10 mouse cellular contexts compared by ENCODE assay signal in the genomic region with DNA sequence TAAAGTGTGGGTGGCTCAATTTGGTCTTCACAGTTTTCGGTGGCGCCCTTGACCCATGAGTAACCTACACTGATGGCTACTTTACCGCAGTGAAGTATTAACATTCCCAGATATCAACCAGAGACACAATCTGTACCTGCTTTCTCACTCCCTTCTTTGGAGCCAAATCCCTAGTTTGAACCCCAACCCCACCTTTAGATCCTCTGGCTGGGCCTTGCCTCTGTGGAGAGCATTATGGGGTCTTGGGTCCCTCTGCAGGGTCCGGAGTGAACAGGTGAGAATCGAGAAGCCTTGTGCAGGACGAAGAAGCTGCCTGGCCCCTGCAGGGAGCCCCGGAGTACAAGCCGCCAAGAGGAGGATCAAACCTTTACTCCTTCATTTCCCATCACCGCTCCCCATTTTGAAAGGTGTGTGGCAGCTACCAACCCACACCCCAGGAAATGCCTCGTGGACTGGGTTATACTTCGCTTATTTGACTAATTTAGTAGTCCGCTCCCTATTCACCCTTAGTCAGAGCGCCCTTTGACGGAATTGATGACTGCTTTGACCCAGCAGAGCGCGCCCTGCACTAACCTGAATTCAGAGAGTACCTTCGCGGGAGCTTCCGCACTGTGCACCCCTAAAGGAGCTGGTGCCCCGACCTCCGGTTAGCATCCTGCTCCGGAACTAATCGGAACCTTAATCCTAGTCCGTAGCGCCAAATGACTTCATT. TPM values are rescaled to one million over a fixed set of nuclear protein-coding genes. Genes with fewer than 3 reads are reported as not detected.
A peak's percentile ranks its signal among the peaks of the same experiment; 100 is the strongest.
DNase-seq lines count a peak whose midpoint lies in the region; ATAC-seq lines count a peak whose summit lies in the region.
"Had no signal": no experiment of that assay in that cellular context is flagged by ENCODE, and none has a peak within 500 bp of the region (broad histone marks: within the 10 kb centered on the region; RNA-seq: fewer than 3 reads in every experiment).

No protein-coding gene starts in this region.

- H3K9ac ChIP-seq in intestine, embryonic 15.5 days, result no peak overlapping the region
- H3K9ac ChIP-seq in intestine, embryonic 16.5 days (ENCODE audit: low read depth, low read length), result no peak overlapping the region
- H3K9ac ChIP-seq in forebrain, embryonic 13.5 days, result no peak overlapping the region
- no peak overlapping the region for H3K9ac ChIP-seq in limb, embryonic 12.5 days (replicated peaks)
- H3K9ac ChIP-seq in neural tube, embryonic 14.5 days (replicated peaks; ENCODE audit: low read depth, low read length), result no peak overlapping the region

- H3K4me3 ChIP-seq in intestine, embryonic 15.5 days (replicated peaks), result no peak overlapping the region
- no peak overlapping the region for H3K4me3 ChIP-seq in intestine, embryonic 16.5 days (ENCODE audit: low read length)
- H3K4me3 ChIP-seq in forebrain, embryonic 13.5 days, result no peak overlapping the region; the same call in 1 of the 2 replicates
- peak overlapping the region; percentile 18 for H3K4me3 ChIP-seq in limb, embryonic 12.5 days (replicated peaks)
- H3K4me3 ChIP-seq in neural tube, embryonic 14.5 days (ENCODE audit: low read depth, low read length), result no peak overlapping the region
- H3K4me3 ChIP-seq: gastrocnemius, adult 2 months had no signal

- H3K27ac ChIP-seq in intestine, embryonic 15.5 days, result no peak overlapping the region
- H3K27ac ChIP-seq in intestine, embryonic 16.5 days (ENCODE audit: low read length), result no peak overlapping the region
- H3K27ac ChIP-seq in forebrain, embryonic 13.5 days, result no peak overlapping the region
- no peak overlapping the region for H3K27ac ChIP-seq in limb, embryonic 12.5 days
- no peak overlapping the region for H3K27ac ChIP-seq in neural tube, embryonic 14.5 days (ENCODE audit: low read depth, low read length)
- H3K27ac ChIP-seq: gastrocnemius, adult 2 months had no signal

- no peak overlapping the region for H3K4me2 ChIP-seq in intestine, embryonic 15.5 days (replicated peaks)
- no peak overlapping the region for H3K4me2 ChIP-seq in intestine, embryonic 16.5 days (ENCODE audit: low read depth, low read length)
- H3K4me2 ChIP-seq in forebrain, embryonic 13.5 days, result peak overlapping the region; percentile 32; the same call in 1 of the 2 replicates
- peak overlapping the region; percentile 36 for H3K4me2 ChIP-seq in limb, embryonic 12.5 days
- peak overlapping the region; percentile 8; the same call in 1 of the 2 replicates for H3K4me2 ChIP-seq in neural tube, embryonic 14.5 days (ENCODE audit: low read depth, low read length)

- 0 out of 2 replicates have a peak, but pooled peaks have one; percentile 13 for ATAC-seq in intestine, embryonic 15.5 days
- no peak for ATAC-seq in intestine, embryonic 16.5 days
- ATAC-seq in forebrain, embryonic 13.5 days, result peak; percentile 25; the same call in 1 of the 2 replicates
- no peak for ATAC-seq in limb, embryonic 12.5 days (ENCODE audit: insufficient number of reproducible peaks, insufficient read depth, low FRiP score, low TSS enrichment, low read depth)
- ATAC-seq in neural tube, embryonic 14.5 days (ENCODE audit: low read depth), result peak; percentile 32; the same call in 1 of the 2 replicates
- no peak for ATAC-seq in cerebellum, adult (ENCODE audit: insufficient number of reproducible peaks, low FRiP score, low TSS enrichment)
- ATAC-seq: lung, postnatal 0 days had no signal

- peaks cover 45% of the 10 kb centered on the region for H3K27me3 ChIP-seq in intestine, embryonic 15.5 days (replicated peaks)
- H3K27me3 ChIP-seq in intestine, embryonic 16.5 days (replicated peaks; ENCODE audit: control insufficient read depth, insufficient read depth, low read length), result peaks cover 44% of the 10 kb centered on the region
- H3K27me3 ChIP-seq in forebrain, embryonic 13.5 days, result peaks cover 88% of the 10 kb centered on the region
- H3K27me3 ChIP-seq in limb, embryonic 12.5 days, result peaks cover 82% of the 10 kb centered on the region
- H3K27me3 ChIP-seq in neural tube, embryonic 14.5 days (ENCODE audit: control insufficient read depth, insufficient read depth, low read length), result peaks cover 51% of the 10 kb centered on the region

- no peaks in the 10 kb centered on the region for H3K9me3 ChIP-seq in intestine, embryonic 15.5 days
- H3K9me3 ChIP-seq in intestine, embryonic 16.5 days (ENCODE audit: control insufficient read depth, low read length), result no peaks in the 10 kb centered on the region
- H3K9me3 ChIP-seq in forebrain, embryonic 13.5 days (replicated peaks), result no peaks in the 10 kb centered on the region
- H3K9me3 ChIP-seq in limb, embryonic 12.5 days, result no peaks in the 10 kb centered on the region
- H3K9me3 ChIP-seq in neural tube, embryonic 14.5 days (ENCODE audit: control insufficient read depth, low read length), result no peaks in the 10 kb centered on the region

- no peaks in the 10 kb centered on the region for H3K36me3 ChIP-seq in intestine, embryonic 15.5 days
- H3K36me3 ChIP-seq in intestine, embryonic 16.5 days (ENCODE audit: control insufficient read depth, insufficient read depth, low read length), result no peaks in the 10 kb centered on the region
- no peaks in the 10 kb centered on the region for H3K36me3 ChIP-seq in forebrain, embryonic 13.5 days (ENCODE audit: poor library complexity, severe bottlenecking)
- H3K36me3 ChIP-seq in limb, embryonic 12.5 days, result no peaks in the 10 kb centered on the region
- H3K36me3 ChIP-seq in neural tube, embryonic 14.5 days (ENCODE audit: control insufficient read depth, insufficient read depth, low read length), result no peaks in the 10 kb centered on the region

- 0 out of 2 replicates have a peak, but pooled peaks cover 5% of the 10 kb centered on the region for H3K4me1 ChIP-seq in intestine, embryonic 15.5 days (replicated peaks)
- H3K4me1 ChIP-seq in intestine, embryonic 16.5 days (ENCODE audit: control insufficient read depth, insufficient read depth, low read length), result no peaks in the 10 kb centered on the region
- H3K4me1 ChIP-seq in forebrain, embryonic 13.5 days, result peaks cover 12% of the 10 kb centered on the region
- H3K4me1 ChIP-seq in limb, embryonic 12.5 days (replicated peaks), result peaks cover 17% of the 10 kb centered on the region; the same call in 1 of the 2 replicates
- no peaks in the 10 kb centered on the region for H3K4me1 ChIP-seq in neural tube, embryonic 14.5 days (ENCODE audit: control insufficient read depth, insufficient read depth, low read length)

- 22% methylated on average over 25 of the region's 25 CpGs for WGBS in intestine, embryonic 15.5 days
- 15% methylated on average over 25 of the region's 25 CpGs for WGBS in intestine, embryonic 16.5 days
- WGBS in forebrain, embryonic 13.5 days, result 3% methylated on average over 25 of the region's 25 CpGs
- WGBS in limb, embryonic 12.5 days, result 2% methylated on average over 25 of the region's 25 CpGs
- 2% methylated on average over 25 of the region's 25 CpGs for WGBS in neural tube, embryonic 14.5 days

- no peak for DNase-seq in adrenal gland, postnatal 10 days
- DNase-seq in ovary, postnatal 10 days (ENCODE audit: low spot score), result no peak
- DNase-seq: gastrocnemius, adult 2 months had no signal

RNA-seq across cellular contexts. Expression of gene Satb2, which starts 5.5 kb away (rescaled TPM):
- 2.7 and 2.9 TPM in 2 replicates for polyA plus RNA-seq in intestine, embryonic 15.5 days (2015; fragmentation: Nextera tagmentation; extraction: Ambion mirVana)
- polyA plus RNA-seq in intestine, embryonic 16.5 days (2015; fragmentation: Nextera tagmentation; extraction: Ambion mirVana), result 2.1 and 2.6 TPM in 2 replicates
- polyA plus RNA-seq in forebrain, embryonic 13.5 days (2015; fragmentation: Nextera tagmentation; extraction: Ambion mirVana), result 5.5 and 10.2 TPM in 2 replicates
- 1.9 and 2.1 TPM in 2 replicates for polyA plus RNA-seq in limb, embryonic 12.5 days (2016; fragmentation: Nextera tagmentation; extraction: Ambion mirVana)
- 1.7 and 2.7 TPM in 2 replicates for polyA plus RNA-seq in neural tube, embryonic 14.5 days (2014; fragmentation: Nextera tagmentation; extraction: Ambion mirVana)
- total RNA-seq in adrenal gland, postnatal 10 days (2021), result 1 to 10 TPM; 1.2 to 3.6 TPM

Comparison
In these comparisons a context has a peak if more than half of its experiments do, and no peak if none do; other contexts are left out.
1. ATAC-seq: peak in intestine, embryonic 15.5 days (single experiment), forebrain, embryonic 13.5 days (single experiment) and neural tube, embryonic 14.5 days (single experiment); none in intestine, embryonic 16.5 days (single experiment), limb, embryonic 12.5 days (single experiment) and cerebellum, adult (single experiment).
2. H3K4me2 ChIP-seq: peak in forebrain, embryonic 13.5 days (single experiment), limb, embryonic 12.5 days (single experiment) and neural tube, embryonic 14.5 days (single experiment); none in intestine, embryonic 15.5 days (single experiment) and intestine, embryonic 16.5 days (single experiment).